Mouse (Mus musculus) urinary bladder, postnatal 10 days (tissue): ENCODE measurements around the gene Fam189a2.

Source experiments
- DNase-seq: peaks from one replicate; pipeline ENCODE4 v3.0.0; 2022; ENCODE audit warnings: low spot score

Fam189a2 gene

GRCm38 (mm10) chr19:24024667-24025066 is 6.2 kb downstream of the Fam189a2 start:
- no peak for DNase-seq

- DNase-seq, result no peak
Measured at GRCm38 (mm10) chr19:24024131-24024530, 6.7 kb downstream of the Fam189a2 start.

GRCm38 (mm10) chr19:24023351-24023750 is 7.5 kb downstream of the Fam189a2 start:
- no peak for DNase-seq

- no peak for DNase-seq
Measured at GRCm38 (mm10) chr19:24022771-24023170, 8.0 kb downstream of the Fam189a2 start.

DNA sequence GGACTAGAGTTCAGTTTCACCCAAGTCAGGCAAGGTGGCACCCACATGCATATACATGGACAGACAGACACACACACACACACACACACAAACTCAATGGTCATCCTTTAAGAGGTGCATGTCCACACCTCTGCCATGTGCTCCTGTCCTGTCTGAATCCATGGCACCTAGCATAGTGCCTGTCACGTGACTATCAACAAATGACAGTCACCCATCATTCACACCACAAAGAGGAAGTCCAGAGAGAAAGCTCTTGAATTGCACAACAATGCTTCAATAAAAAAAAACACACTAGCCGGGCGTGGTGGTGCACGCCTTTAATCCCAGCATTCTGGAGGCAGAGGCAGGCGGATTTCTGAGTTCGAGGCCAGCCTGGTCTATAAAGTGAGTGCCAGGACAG is 8.5 kb downstream of the Fam189a2 start:
- DNase-seq, result no peak

DNA sequence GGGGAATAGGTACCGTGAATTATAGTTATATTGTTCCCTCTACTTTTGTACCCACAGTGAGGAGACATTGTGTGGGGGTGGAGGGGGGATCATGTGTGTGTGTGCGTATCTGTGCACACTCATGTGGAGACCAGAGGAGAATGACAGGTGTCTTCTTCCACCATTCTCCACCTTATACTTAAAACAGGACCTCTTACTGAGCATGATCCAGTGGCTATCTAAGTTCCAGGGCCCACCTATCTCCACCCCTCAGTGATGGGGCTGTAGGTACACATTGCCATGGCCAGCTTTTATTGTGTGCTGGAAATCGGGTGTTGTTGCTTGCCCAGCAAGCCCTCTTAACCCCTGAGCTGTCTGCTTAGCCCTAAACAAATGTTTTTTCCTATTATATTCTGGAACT is 10.1 kb downstream of the Fam189a2 start:
- no peak for DNase-seq

GRCm38 (mm10) chr19:24019609-24020008 is 11.2 kb downstream of the Fam189a2 start:
- no peak for DNase-seq

- no peak for DNase-seq
Measured at GRCm38 (mm10) chr19:24018396-24018795, 12.4 kb downstream of the Fam189a2 start.

GRCm38 (mm10) chr19:24017892-24018291 is 12.9 kb downstream of the Fam189a2 start:
- no peak for DNase-seq

- DNase-seq, result no peak
Measured at GRCm38 (mm10) chr19:24017427-24017826, 13.4 kb downstream of the Fam189a2 start.

DNA sequence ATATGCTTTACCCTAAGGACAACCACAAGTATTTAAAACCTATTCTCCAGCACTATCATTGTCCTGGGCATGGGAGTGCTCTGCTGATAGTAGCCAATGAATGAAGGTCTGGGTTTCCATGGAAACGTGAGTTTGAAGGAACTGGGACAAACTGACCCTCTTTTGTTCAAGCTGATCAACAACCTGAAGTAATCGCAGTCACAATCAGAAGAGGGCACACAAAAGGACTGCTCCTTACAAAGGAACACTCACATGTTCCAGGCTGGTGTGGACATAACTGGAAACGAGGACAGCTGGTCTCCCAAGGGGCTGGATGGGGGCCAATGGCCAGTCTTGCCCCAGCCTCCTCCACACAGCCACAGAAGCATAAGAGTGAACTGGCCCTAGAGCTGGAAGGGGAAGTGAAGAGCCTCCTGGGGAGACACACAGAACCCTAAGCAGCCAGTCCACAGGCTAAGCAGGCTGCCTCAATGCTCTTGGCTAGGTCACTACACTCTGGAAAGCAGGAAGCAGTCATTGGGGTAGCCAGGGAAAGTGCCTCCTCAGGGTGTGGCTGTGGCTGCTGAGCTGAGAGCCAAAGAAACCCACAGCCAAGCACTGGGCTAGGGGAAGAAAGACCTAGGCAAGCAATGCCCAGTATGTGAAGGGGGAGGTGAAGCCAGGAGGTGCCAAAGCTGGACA is 14.0 kb downstream of the Fam189a2 start:
- no peak for DNase-seq

- DNase-seq, result no peak
Measured at GRCm38 (mm10) chr19:24013241-24013640, 17.6 kb downstream of the Fam189a2 start.

DNA sequence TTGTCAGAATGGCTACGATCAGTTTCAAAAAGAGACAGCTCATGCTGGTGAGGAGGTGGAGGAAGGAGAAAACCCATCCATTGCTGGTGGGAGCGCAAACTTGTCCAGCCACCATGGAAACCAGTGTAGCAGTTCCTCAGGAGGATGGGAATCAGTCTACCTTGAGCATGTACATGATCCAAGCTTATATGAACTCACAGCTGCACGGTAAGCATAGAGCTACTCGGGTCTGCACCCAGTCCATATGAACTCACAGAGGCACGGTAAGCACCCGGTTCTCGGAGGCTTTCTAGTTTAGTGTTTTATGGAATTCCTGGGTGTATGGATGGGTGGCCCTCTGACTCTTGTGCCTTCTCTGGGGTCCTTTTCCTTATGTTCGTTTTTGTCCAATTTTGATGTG is 18.3 kb downstream of the Fam189a2 start:
- DNase-seq, result no peak

- no peak for DNase-seq
Measured at GRCm38 (mm10) chr19:24007638-24008360, 23.0 kb downstream of the Fam189a2 start.

GRCm38 (mm10) chr19:24007002-24007637 is 23.7 kb downstream of the Fam189a2 start:
- DNase-seq, result no peak

GRCm38 (mm10) chr19:23995766-23996399 is 34.9 kb downstream of the Fam189a2 start:
- DNase-seq, result no peak

DNA sequence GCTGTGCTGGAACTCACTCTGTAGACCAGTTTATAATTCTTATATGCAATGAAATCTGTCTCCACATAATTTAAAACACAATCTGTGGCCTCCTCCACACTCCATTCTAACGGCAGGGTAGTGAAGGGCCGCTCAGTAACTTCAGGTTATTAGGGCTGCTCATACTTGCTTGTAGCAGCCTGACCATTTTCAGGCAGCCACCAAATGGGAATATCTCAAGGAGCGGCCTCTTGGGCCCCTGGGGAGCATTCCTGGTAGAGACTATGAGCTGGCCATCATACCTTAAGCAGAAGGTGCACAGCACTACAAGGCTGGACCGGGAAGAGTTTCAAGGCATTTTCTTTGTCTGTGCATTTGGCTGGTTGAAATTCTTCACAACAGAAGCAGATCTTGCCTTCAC is 42.7 kb downstream of the Fam189a2 start:
- no peak for DNase-seq

GRCm38 (mm10) chr19:23987291-23987690 is 43.5 kb downstream of the Fam189a2 start:
- no peak for DNase-seq

DNA sequence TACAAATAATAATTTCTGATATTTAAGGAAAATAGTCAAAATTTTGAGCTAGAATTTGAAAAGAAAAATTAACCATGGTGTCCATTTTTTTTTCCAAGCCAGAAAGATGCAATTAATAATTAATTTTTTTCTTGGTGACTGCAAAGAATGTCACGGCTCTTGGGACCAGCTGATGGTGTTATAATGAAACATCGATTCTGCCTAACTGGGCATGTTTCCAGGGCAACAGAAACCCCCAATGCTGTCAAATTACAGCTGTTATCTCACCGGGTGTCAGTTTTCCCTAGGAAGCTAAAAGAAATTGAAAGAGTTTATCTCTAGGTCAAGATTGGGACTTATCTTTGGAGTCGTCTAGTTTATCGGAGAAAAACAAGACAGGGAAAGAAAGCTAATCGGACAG is 46.6 kb downstream of the Fam189a2 start:
- DNase-seq, result no peak

GRCm38 (mm10) chr19:23980598-23980997 is 50.2 kb downstream of the Fam189a2 start:
- no peak for DNase-seq

DNA sequence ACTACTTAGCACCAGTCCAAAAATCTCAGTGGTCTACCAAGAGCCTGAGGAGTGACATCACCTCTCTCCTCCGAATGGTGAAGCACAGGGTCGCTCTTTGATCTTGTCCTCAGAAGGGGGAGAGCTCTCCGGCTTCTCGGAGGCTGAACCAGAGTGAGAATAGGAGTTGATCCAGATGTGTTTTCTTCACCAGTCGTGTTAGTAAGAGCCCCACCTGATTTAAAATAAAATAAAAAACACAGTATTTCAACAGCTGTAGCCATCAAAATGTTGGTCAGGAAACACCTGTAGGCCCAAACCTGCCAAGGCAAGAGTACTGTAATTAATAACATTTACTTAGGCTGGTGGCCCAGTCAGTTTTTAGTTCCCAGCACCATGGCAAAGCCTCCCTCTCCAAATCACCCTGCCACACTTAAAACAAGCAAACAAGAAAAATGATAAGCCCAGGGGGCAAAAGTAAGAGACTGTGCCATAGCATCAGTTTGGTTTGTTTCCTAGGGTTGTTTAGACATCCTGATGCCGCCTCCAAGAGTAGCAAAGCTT is 52.8 kb downstream of the Fam189a2 start:
- no peak for DNase-seq

GRCm38 (mm10) chr19:23972881-23973649 is 57.8 kb downstream of the Fam189a2 start:
- DNase-seq, result no peak
